Mouse (Mus musculus): ENCODE measurements around the gene 2010111I01Rik.

DNA sequence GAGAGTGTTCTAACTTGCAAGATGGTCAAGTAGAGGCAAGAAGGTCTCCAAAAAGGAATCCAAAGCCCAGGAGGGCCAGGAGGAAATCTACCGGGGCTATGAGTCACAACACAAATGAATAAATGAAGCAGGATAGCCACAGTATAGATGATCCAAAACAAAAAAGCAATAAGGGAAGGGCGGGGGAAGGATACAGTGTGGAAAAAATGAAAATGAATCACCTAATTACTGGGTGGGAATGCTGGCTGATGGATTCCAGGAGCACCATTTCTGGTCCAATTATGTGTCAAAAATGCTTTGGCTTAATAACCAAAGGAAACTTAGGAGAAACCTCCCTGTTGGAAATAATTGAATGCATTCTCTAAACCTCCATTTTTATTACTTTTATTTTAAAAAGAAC, 155.6 kb downstream of the 2010111I01Rik start:
- no peak for TF ChIP-seq CHD2 (IDR thresholded peaks at IDR 0.05; ENCODE audit: low read depth, low read length)
- no peak for TF ChIP-seq HCFC1 (IDR thresholded peaks at IDR 0.05; ENCODE audit: borderline replicate concordance, insufficient read depth, low read length)
- no peak for TF ChIP-seq ZNF384 (IDR thresholded peaks at IDR 0.05; ENCODE audit: low read depth, low read length)
- TF ChIP-seq MAFK (IDR thresholded peaks at IDR 0.05; ENCODE audit: insufficient read depth, low read depth, low read length): no peak
- TF ChIP-seq ZC3H11A (IDR thresholded peaks at IDR 0.05; ENCODE audit: borderline replicate concordance, low read depth, low read length): no peak
